Mouse (Mus musculus): ENCODE results near the gene C1qtnf12. TPM values are rescaled to one million over a fixed set of nuclear protein-coding genes. Genes with fewer than 3 reads are reported as not detected.

C1qtnf12 gene
- polyA plus RNA-seq, 1 experiment from 2014 or later, result 0.59 TPM

DNA sequence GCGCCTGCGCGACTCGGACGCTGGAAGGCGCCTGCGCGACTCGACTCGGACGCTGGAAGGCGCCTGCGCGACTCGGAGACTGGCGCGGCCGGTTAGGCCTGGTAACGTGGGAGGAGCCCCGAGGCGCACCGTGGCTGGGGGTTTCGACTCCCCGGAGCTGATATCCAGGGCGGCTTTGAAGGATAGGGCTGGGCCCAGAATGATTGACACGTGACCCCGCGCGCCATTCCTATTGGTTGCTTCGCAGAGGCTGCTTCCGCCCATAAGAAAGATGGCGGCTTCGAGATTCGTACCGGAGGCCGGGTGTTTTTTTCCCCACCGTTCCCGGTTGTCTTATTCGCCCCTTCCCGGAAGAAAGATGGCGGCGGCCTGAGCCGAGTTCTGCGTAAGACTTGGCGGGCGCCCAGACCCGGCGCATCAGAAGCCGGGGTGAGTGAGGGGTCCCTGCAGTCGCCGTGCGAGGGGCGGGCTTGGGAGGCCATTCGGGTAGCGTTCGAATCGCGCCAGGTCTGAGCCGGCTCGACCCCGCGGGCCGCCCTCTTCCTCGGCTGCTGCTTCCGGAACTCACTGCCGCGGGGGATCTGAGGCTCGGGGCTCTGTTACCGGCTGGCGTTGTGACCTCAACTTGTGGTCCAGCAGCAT is 30.9 kb downstream of the C1qtnf12 start:
- in situ Hi-C loops (cut with MboI; ENCODE audit: low pct_unique_long_range_greater_than_20kb), result no loop called here
- DNase-seq (ENCODE audit: low read depth, low spot score) (peak; percentile 94), ATAC-seq (peak; percentile 66)
- no peaks in the 10 kb centered on the region for H3K27me3 ChIP-seq
- TF ChIP-seq CTCF (IDR thresholded peaks at IDR 0.05), result no peak
- ChIA-PET POLR2A (interaction anchor here (0.8 to 1.4 kb wide), 2 partner anchors 114 to 116 kb away, joined by 3 to 4 read pairs; no protein-coding TSS in a partner anchor), CTCF (interaction anchor here (0.9 kb wide), 1 partner anchor 18 kb away, joined by 3 read pairs; no protein-coding TSS in a partner anchor)

DNA sequence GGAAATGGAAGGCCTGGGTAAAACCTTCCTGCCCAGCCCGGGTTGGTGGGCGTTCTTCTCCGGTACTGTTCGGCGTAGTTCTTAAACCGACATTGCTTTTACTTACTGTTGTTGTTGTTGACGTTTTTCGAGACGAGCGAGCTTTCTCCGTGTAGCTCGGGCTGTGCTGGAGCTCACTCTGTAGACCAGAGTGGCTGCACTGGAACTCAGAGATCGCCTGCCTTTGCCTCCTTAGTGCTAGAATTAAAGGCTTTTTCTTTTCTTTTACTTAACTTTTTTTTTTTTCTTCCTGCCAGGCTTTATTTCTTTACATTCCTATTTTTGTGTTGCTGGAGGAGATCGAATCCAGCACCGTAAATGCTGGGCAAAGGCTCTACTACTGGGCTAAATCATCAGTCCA is 31.5 kb downstream of the C1qtnf12 start:
- POLR2A ChIA-PET, result interaction anchor here (0.8 to 1.4 kb wide), 2 partner anchors 114 to 115 kb away, joined by 3 to 4 read pairs; no protein-coding TSS in a partner anchor
- ATAC-seq (no peak), DNase-seq (ENCODE audit: low read depth, low spot score) (no peak)
- H3K27me3 ChIP-seq, result no peaks in the 10 kb centered on the region
- TF ChIP-seq CTCF (IDR thresholded peaks at IDR 0.05), result no peak
- CTCF ChIA-PET, result interaction anchor here (0.9 kb wide), 1 partner anchor 17 kb away, joined by 3 read pairs; no protein-coding TSS in a partner anchor
- in situ Hi-C loops (cut with MboI; ENCODE audit: low pct_unique_long_range_greater_than_20kb), result no loop called here

DNA sequence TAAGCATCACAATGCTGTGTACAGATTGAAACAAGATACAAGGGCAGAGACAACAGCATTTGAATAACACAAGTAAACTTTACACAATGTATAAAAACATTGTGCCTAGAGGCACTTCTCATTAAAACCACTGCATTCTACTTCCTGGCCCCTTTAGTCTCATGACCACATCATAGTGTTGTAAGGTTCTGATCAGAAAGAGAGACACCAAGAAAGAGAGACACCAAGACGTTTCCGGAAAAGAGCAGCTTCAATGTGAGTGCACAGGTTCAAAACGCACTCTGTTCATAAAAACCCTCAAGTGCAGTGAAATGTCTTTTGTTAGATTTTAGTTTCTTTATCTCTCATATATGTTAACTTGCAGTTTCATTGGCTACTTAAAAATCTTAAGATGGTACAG is 42.0 kb downstream of the C1qtnf12 start:
- H3K27me3 ChIP-seq, result no peaks in the 10 kb centered on the region
- in situ Hi-C loops (cut with MboI; ENCODE audit: low pct_unique_long_range_greater_than_20kb), result no loop called here
- CTCF ChIA-PET, result no interaction called here

DNA sequence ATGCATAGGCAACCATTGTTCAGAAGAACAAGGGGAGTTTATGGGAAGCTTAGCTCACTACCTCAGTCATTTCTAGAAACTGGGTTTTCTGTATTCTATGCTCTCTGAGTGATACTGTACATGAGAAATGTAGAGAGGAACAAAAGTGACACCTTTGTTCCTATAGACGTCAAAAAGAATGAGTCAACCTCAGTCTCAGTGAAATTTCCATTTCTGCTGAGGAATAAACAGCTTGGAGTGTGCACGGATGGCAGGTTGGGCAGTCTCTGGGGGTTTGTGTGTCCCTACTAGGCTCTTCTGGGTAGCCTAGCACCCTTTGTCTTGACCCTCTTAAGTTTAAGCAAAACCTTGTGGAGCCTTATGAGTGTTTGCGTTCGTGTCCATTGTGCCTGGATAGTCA is 46.3 kb downstream of the C1qtnf12 start:
- TF ChIP-seq CTCF (IDR thresholded peaks at IDR 0.05), result no peak

More for the DNA sequence above, 42.0 kb downstream of the C1qtnf12 start:
- POLR2A ChIA-PET, result no interaction called here
- no peak for TF ChIP-seq CTCF (IDR thresholded peaks at IDR 0.05)
- DNase-seq (ENCODE audit: low read depth, low spot score) (no peak), ATAC-seq (no peak)

DNA sequence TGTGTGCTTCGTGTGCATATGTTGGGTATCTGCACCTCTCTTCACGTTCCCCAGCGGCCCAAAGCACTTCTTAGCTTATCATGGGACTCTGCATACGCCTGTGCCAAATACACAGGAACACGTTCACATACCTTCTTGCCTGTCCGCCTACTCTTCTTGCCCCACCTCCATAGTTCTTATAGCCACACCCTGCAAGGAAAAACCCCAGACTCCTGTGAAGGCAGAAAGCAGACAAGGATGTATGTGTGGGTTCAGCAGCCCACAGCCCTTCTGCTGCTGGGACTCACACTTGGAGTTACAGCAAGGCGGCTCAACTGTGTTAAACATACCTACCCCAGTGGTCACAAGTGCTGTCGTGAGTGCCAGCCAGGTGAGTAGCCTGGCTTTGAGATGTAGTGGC is 51.5 kb downstream of the C1qtnf12 start, which contains the start of gene Tnfrsf4:
Gene Tnfrsf4, plus strand, starts transcription at position 207 of the 400 bp plus-strand sequence.
- no peaks in the 10 kb centered on the region for H3K27me3 ChIP-seq
- in situ Hi-C loops (cut with MboI; ENCODE audit: low pct_unique_long_range_greater_than_20kb), result no loop called here
- no peak for TF ChIP-seq CTCF (IDR thresholded peaks at IDR 0.05)
- CTCF ChIA-PET, result no interaction called here
- POLR2A ChIA-PET, result no interaction called here
- DNase-seq (ENCODE audit: low read depth, low spot score) (no peak), ATAC-seq (no peak)

More for the DNA sequence above, 46.3 kb downstream of the C1qtnf12 start:
- DNase-seq (ENCODE audit: low read depth, low spot score) (no peak), ATAC-seq (no peak)
- ChIA-PET CTCF (no interaction called here), POLR2A (no interaction called here)
- in situ Hi-C loops (cut with MboI; ENCODE audit: low pct_unique_long_range_greater_than_20kb), result no loop called here
- no peaks in the 10 kb centered on the region for H3K27me3 ChIP-seq

DNA sequence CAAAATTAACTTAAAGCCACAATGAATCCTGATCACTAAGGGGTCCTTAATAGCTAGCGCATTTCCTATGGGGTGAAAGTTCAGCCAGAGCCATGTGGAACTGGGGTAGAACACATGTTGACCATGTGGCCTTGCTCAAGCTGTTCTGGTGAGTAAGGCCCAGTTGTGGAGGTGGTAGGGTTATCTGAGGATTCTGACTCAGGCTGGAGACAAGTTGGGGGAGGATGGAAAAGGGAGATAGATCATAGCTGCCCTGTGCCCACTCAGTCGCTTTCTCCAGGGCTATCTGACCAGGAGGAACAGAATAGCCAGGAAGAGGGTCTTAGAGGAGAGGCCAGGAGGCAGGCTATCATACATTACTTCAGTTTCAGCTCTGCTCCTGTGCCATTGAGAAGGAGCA is 52.3 kb downstream of the C1qtnf12 start:
- in situ Hi-C loops (cut with MboI; ENCODE audit: low pct_unique_long_range_greater_than_20kb), result no loop called here
- CTCF ChIA-PET, result no interaction called here

More for the DNA sequence above, 52.3 kb downstream of the C1qtnf12 start:
- POLR2A ChIA-PET, result no interaction called here
- DNase-seq (ENCODE audit: low read depth, low spot score) (no peak), ATAC-seq (no peak)
- no peaks in the 10 kb centered on the region for H3K27me3 ChIP-seq
- TF ChIP-seq CTCF (IDR thresholded peaks at IDR 0.05), result no peak

Other genes starting within 250 kb of the C1qtnf12 start
- 1.4 TPM for gene Tmem240, start 227.5 kb upstream of the C1qtnf12 start, polyA plus RNA-seq (2021)
- 53.3 TPM for gene Atad3a, start 201.2 kb upstream of the C1qtnf12 start, polyA plus RNA-seq (2021)
- 0.47 TPM for gene Vwa1, start 187.6 kb upstream of the C1qtnf12 start, polyA plus RNA-seq (2021)
- gene Tmem88b, start 176.4 kb upstream of the C1qtnf12 start, polyA plus RNA-seq (2021), result 0.05 TPM
- gene Ankrd65, start 171.9 kb upstream of the C1qtnf12 start, polyA plus RNA-seq (2021), result not detected
- 124 TPM for gene Mrpl20, start 159.4 kb upstream of the C1qtnf12 start, polyA plus RNA-seq (2021)
- gene Ccnl2, start 149.8 kb upstream of the C1qtnf12 start, polyA plus RNA-seq (2021), result 55.5 TPM
- gene Aurkaip1, start 131.0 kb upstream of the C1qtnf12 start, polyA plus RNA-seq (2021), result 127 TPM
- 15.4 TPM for gene Mxra8, start 122.6 kb upstream of the C1qtnf12 start, polyA plus RNA-seq (2021)
- gene Dvl1, start 114.9 kb upstream of the C1qtnf12 start, polyA plus RNA-seq (2021), result 83.6 TPM
- 1.2 TPM for gene Tas1r3, start 99.0 kb upstream of the C1qtnf12 start, polyA plus RNA-seq (2021)
- 15.4 TPM for gene Cptp, start 92.9 kb upstream of the C1qtnf12 start, polyA plus RNA-seq (2021)
- gene Ints11, start 92.8 kb upstream of the C1qtnf12 start, polyA plus RNA-seq (2021), result 37.6 TPM
- gene Pusl1, start 70.5 kb upstream of the C1qtnf12 start, polyA plus RNA-seq (2021), result 22.4 TPM
- gene Acap3, start 70.5 kb upstream of the C1qtnf12 start, polyA plus RNA-seq (2021), result 16.7 TPM
- gene Ube2j2, start 18.5 kb upstream of the C1qtnf12 start, polyA plus RNA-seq (2021), result 60.1 TPM
- gene B3galt6, start 30.3 kb downstream of the C1qtnf12 start, polyA plus RNA-seq (2021), result 6.2 TPM
- gene Sdf4, start 30.6 kb downstream of the C1qtnf12 start, polyA plus RNA-seq (2021), result 167 TPM
- 0.36 TPM for gene Tnfrsf4, start 51.5 kb downstream of the C1qtnf12 start, polyA plus RNA-seq (2021)
- 1.0 TPM for gene Tnfrsf18, start 63.8 kb downstream of the C1qtnf12 start, polyA plus RNA-seq (2021)
- 3.7 TPM for gene Ttll10, start 97.1 kb downstream of the C1qtnf12 start, polyA plus RNA-seq (2021)
- 9.3 TPM for gene 9430015G10Rik, start 147.7 kb downstream of the C1qtnf12 start, polyA plus RNA-seq (2021)
- gene Rnf223, start 168.2 kb downstream of the C1qtnf12 start, polyA plus RNA-seq (2021), result 0.15 TPM
- 166 TPM for gene Agrn, start 235.2 kb downstream of the C1qtnf12 start, polyA plus RNA-seq (2021)
- 1.8 TPM for gene Isg15, start 238.5 kb downstream of the C1qtnf12 start, polyA plus RNA-seq (2021)
- 0.60 TPM for gene AW011738, start 241.0 kb downstream of the C1qtnf12 start, polyA plus RNA-seq (2021)